Mouse (Mus musculus) midbrain, embryonic 14.5 days (tissue): ENCODE measurements around the gene Mtmr12. TPM values are rescaled to one million over a fixed set of nuclear protein-coding genes. Genes with fewer than 3 reads are reported as not detected.
A peak's percentile ranks its signal among the peaks of the same experiment; 100 is the strongest.

ENCODE experiments used
- ATAC-seq: fragments of 200-750 bp; cut with Nextera tagmentation; 2 replicates; pipeline ENCODE4 v1.8.0; 2017; ENCODE audit warnings: moderate number of reproducible peaks, moderate library complexity; ENCODE audit not compliant: low FRiP score, low TSS enrichment
- DNase-seq: peaks from one replicate; pipeline ENCODE4 v3.0.0-alpha.2; 2015
- H3K27ac ChIP-seq: fragments of 300-500 bp; sonication (generic); replicated peaks from 2 replicates; pipeline ENCODE4 v1.5.1; 2014; ENCODE audit warnings: mild to moderate bottlenecking, low read depth, low read length, moderate library complexity
- H3K27me3 ChIP-seq: fragments of 300-500 bp; sonication (generic); 2 replicates; pipeline ENCODE4 v1.6.1; 2014; ENCODE audit warnings: low read length, control low read depth, mixed read lengths; ENCODE audit not compliant: control insufficient read depth, insufficient read depth
- H3K36me3 ChIP-seq: fragments of 300-500 bp; sonication (generic); 2 replicates; pipeline ENCODE4 v1.6.1; 2014; ENCODE audit warnings: low read length, control low read depth; ENCODE audit not compliant: control insufficient read depth, insufficient read depth
- H3K4me1 ChIP-seq: fragments of 300-500 bp; sonication (generic); 2 replicates; pipeline ENCODE4 v1.6.1; 2014; ENCODE audit warnings: mild to moderate bottlenecking, antibody characterized with exemption, low read length, control low read depth; ENCODE audit not compliant: control insufficient read depth, insufficient read depth
- H3K4me2 ChIP-seq: fragments of 300-500 bp; sonication (generic); 2 replicates; pipeline ENCODE4 v1.6.1; 2014; ENCODE audit warnings: mild to moderate bottlenecking, low read length, moderate library complexity
- H3K4me3 ChIP-seq: fragments of 300-500 bp; sonication (generic); replicated peaks from 2 replicates; pipeline ENCODE4 v1.5.1; 2014; ENCODE audit warnings: low read depth, low read length
- H3K9ac ChIP-seq: fragments of 300-500 bp; sonication (generic); replicated peaks from 2 replicates; pipeline ENCODE4 v1.6.1; 2014; ENCODE audit warnings: mild to moderate bottlenecking, low read length, moderate library complexity
- H3K9me3 ChIP-seq: fragments of 300-500 bp; sonication (generic); 2 replicates; pipeline ENCODE4 v1.6.1; 2016; ENCODE audit warnings: low read length, control low read depth, mixed read lengths; ENCODE audit not compliant: control insufficient read depth
- WGBS: fragments of 180-500 bp; shearing (Covaris S2); extraction: QIAGEN DNeasy Blood & Tissue Kit; methylation state at CpG from one replicate; pipeline ENCODE4 v1.1.7; 2014; 5-methylcytosine and 5-hydroxymethylcytosine counted together
- microRNA counts: library from miRNA; unstranded; fragments of <30 nt; microRNA quantifications from one replicate; lab custom pipeline; 2016
- microRNA-seq: library from miRNA; unstranded; fragments of <30 nt; microRNA quantifications from one replicate; pipeline ENCODE4, GENCODE M21; 2016
- polyA plus RNA-seq: library from polyadenylated mRNA; unstranded; fragments of >200 nt; fragmentation: Nextera tagmentation; extraction: Ambion mirVana; gene quantifications from 2 replicates; pipeline ENCODE4 v1.2.1, GENCODE M21; 2014

Gene Mtmr12
- polyA plus RNA-seq, 1 experiment from 2014 or later: 9.0 TPM

DNA sequence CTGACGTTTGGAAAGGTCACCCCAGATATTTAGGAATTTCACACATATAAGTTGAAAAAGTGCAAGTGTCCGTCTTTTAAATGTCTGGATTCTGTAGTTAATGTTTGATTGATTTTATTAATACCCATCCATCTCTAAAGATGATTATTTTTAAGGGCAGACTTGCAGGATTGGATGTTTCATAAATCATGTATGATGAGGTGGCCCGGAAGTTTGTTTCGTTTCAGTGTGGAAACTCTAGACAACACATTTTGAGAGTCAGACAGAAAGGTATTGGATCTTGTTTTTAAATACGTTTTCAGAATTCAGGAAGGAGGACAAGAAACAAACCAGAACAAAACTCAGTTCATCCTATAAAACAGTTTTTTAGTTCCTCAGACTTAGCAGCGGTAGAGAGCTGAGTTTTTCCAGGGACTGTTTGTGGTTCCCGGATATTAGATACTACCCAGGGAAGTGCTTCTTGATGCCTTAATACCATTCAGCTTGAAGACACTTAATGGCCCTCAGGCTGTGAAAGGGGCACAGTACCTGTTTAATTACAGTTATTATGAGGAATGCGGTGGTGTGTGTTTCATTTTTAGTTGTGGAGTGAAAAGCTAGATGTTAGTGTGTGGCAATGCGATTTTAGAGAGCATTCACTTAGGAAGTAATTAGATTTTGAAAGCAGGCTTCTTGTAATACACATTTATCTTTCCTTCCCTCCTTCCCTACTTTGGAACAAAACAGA lies 118.0 kb downstream of the Mtmr12 start:
- Histone ChIP-seq H3K27ac (no peak overlapping the region), H3K27me3 (0 out of 2 replicates have a peak, but pooled peaks cover 5% of the 10 kb centered on the region)
- 23% methylated on average over 9 of the region's 9 CpGs for WGBS

More for the DNA sequence above, 118.0 kb downstream of the Mtmr12 start:
- Histone ChIP-seq H3K4me3 (peak overlapping the region; percentile 100), H3K4me1 (peaks cover 30% of the 10 kb centered on the region), H3K4me2 (peak overlapping the region; percentile 88), H3K9me3 (no peaks in the 10 kb centered on the region), H3K9ac (peak overlapping the region; percentile 97), H3K36me3 (no peaks in the 10 kb centered on the region)
- DNase-seq: no peak
- no peak for ATAC-seq

MicroRNAs encoded within 50 kb of the gene (microRNA counts, 519-probe panel; counts per million panel counts)
- not detected for microRNA mmu-miR-1898 (lab: Ali Mortazavi, UCI)

Small RNAs within 50 kb of the gene (microRNA-seq; reads per million reads assigned to microRNA genes)
- not detected for gene Mir1898

Other genes with a start within 250 kb of the Mtmr12 start
- gene Sub1, start 208.0 kb upstream of the Mtmr12 start, polyA plus RNA-seq: 527 and 572 TPM in 2 replicates
- 183 and 222 TPM in 2 replicates for gene Zfr, start 87.2 kb upstream of the Mtmr12 start, polyA plus RNA-seq
- 74.5 and 88.2 TPM in 2 replicates for gene Golph3, start 116.4 kb downstream of the Mtmr12 start, polyA plus RNA-seq
- gene 1810049J17Rik, start 116.9 kb downstream of the Mtmr12 start, polyA plus RNA-seq: 1.6 and 1.7 TPM in 2 replicates